Mouse (Mus musculus): ENCODE results near the gene Med19. TPM values are rescaled to one million over a fixed set of nuclear protein-coding genes. Genes with fewer than 3 reads are reported as not detected.
"Not testable (repeated sequence)": the region's sequence is repeated elsewhere in the genome, so short reads cannot be mapped to it uniquely, and the experiment has no call there.

The Med19 gene
- total RNA-seq, 2 experiments from 2014 or later, result 31.3 to 33.3 TPM

DNA sequence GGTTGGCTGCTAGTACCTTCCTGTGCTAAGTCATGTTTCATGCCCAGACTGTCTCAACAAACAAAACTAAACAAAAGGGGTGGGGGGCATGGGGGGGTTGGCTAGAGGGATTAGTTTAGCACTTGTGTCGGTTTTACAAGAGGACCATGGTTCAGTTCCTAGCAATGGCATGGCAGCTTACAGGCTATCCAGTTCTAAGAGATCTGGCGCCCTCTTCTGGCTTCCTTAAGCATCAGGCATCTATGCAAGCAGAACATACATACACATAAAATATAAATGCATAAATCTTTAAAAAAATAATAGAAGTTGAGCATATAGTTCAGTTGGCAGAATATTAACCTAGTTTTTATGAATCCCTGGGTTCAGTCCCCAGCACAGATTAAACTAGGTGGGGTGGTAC lies 15.3 kb upstream of the Med19 start:
- peak in 1 of 2 experiments; percentile 38 for DNase-seq (ENCODE audit: extremely low spot score in 1 of 2, low spot score in 1 of 2)

DNA sequence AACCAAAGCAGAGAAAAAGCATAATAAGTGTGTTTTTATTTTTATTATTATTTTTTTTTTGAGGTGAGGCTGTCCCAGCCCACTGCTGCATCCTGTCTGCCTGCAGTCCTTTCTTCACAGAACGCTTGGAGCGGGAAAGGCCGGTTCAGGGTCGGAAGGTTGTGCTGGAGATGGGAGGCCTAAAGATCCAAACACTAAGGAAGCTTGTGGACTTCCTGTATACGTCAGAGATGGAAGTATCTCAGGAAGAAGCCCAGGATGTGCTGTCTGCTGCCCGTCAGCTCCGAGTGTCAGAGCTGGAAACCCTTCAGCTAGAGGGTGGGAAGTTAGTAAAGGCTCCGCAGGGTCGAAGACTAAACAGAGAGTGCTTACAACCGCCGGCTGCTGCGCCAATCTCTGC lies 12.1 kb upstream of the Med19 start:
- no peak for DNase-seq (ENCODE audit: extremely low spot score in 1 of 2, low spot score in 1 of 2)

DNA sequence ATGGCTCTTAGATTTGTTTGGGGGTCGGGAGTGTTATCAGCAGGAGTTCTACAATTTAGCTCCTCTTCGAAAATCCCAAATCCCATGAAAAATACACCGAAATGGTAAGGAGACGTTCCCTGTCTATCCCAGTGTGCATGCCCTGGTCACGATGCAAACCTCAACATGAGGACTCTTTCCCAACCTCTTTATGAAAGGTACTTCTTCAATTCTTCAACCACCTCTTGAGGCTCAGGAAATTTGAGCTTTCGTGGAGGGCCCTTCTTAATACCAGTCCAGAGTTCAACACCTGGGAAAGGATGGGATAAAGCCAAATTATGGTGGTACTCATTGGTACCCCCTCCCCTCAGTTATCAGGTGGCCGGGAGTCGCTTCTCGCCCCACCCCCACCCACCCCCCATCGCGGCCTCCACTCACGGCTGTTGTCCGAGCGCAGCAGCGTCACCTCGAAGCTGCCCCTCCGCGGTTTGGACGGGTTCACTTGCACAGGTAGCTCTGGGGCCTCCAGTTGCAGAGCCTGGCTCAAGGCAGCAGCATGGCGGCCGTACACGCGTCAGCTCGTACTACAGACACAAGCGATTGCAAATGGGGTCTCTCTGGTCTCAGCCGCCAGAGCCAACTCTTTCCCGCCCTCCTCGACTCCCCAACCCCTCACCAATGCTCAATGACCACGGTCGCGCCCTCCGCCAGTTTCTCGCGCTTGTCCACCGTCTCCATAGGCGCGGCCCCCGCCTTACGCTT lies 8.2 kb upstream of the Med19 start:
- no peak for DNase-seq (ENCODE audit: extremely low spot score in 1 of 2, low spot score in 1 of 2)

DNA sequence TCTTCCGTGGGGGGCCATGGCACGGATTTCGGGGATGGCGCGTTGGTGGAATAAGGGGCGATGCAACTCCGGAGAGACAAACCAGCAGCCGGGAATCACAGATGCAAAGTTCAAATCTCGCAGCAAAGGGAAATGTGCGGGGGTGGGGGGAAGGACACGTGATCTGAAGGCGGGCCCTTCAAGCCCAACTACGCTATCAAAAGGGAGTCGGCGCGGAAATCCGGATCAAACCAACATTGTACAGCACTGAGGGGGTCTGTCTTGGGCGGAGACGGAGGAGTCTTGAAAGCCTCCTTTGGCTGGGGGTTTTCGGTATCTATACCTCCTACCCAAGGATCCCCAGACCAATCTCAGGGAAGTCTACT lies 7.7 kb upstream of the Med19 start, which contains the start of gene Selenoh:
Gene Selenoh, minus strand, starts transcription at position 202 of the 365 bp plus-strand sequence.
- DNase-seq (ENCODE audit: extremely low spot score in 1 of 2, low spot score in 1 of 2), result peak; percentile 69 to 77

DNA sequence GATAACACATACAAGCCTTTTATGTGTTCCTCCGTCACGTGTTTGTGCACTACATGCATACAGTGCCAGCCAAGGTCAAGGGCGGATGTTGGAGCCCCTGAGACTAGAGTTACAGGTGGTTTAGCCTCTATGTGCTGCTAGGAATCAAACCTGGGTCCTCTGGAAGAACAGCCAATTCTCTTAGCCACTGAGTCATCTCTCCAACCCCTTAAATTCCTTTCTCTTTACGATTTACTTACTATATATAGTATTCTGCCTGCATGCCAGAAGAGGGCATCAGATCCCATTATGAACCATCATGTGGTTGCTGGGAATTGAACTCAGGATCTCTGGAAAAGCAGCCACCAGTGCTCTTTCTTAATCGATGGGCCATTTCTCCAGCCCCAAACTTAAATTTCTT lies 6.7 kb upstream of the Med19 start:
- DNase-seq (ENCODE audit: extremely low spot score in 1 of 2, low spot score in 1 of 2), result not testable (repeated sequence)

DNA sequence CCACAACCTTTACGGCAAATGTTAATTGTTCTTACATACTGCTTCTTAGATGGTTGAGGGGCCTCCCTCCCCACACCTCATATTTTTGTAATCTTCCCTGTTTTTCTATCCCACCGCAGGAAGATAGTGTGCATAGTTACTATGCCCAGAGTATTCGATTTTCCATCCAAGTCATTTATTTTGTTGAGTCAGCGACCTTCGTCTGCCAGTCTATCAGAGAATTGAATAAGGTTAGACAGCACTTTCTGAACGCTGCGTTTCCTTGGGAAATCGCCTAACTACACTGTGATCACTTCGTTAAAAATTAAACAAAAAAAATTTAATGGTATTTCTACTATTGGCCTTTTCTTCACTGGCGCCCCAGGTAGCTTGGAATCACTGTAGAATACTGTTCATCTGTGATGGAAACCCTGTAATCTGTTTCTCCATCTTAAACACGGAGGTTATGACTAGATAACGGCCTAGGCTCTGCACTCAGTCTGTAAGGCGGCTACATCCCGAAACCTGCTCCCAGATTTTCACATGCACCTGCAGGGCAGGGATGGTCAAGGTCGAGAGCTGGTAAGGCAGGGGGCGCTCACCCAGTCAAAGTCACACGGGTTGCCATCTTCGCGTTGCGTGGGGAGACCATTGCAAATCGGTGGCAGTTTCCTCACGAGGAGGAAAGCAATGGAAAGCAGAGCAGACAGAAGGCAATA lies 783 bp upstream of the Med19 start:
- DNase-seq (ENCODE audit: extremely low spot score in 1 of 2, low spot score in 1 of 2), result no peak

DNA sequence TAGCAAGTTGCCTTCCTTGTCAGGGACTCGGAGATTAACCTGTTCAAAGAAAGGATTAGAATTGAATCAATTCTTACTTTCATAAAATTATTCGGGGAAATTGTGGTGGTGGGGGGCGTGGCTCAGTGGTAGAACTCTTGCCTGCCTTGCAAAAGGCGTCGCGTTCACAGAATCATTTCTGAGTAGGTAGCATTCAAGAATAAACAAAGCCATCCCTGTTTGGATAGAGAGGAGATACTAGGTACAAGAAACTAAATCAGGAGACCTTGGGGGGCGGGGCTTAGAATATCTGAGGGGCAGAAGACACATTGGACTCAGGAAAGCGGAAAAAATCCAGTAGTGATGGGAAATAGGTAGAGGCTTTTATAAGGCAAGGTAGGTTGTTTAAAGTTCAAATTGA lies 814 bp downstream of the Med19 start, which contains the start of gene Tmx2:
Gene Tmx2, minus strand, starts transcription at position 125 of the 400 bp plus-strand sequence.
- DNase-seq (ENCODE audit: extremely low spot score in 1 of 2, low spot score in 1 of 2), result no peak

DNA sequence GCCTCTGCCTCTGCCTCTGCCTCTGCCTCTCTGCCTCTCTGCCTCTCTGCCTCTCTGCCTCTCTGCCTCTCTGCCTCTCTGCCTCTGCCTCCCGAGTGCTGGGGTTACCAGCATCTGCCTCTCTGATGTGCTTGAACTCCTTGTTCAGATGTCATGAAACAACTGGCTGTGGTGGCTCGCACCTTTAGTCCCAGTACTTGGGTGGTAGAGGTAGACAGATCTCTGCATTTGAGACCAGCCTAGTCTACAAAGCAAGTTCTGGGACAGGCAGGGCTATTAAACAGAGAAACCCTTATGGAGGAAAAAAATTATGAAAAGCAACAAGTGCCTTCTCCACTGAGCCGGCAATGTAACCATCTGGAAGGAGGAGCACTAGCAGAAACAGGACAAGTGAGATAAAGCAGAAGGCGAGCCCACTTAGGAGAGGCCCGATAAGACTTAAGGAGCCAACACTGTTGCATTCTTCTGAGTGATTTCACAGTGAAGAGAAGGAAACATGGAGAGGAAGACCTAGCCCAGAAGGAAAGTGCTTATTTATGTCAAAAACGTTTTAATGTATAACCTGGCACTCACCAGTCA lies 4.5 kb downstream of the Med19 start:
- no peak for DNase-seq (ENCODE audit: extremely low spot score in 1 of 2, low spot score in 1 of 2)

DNA sequence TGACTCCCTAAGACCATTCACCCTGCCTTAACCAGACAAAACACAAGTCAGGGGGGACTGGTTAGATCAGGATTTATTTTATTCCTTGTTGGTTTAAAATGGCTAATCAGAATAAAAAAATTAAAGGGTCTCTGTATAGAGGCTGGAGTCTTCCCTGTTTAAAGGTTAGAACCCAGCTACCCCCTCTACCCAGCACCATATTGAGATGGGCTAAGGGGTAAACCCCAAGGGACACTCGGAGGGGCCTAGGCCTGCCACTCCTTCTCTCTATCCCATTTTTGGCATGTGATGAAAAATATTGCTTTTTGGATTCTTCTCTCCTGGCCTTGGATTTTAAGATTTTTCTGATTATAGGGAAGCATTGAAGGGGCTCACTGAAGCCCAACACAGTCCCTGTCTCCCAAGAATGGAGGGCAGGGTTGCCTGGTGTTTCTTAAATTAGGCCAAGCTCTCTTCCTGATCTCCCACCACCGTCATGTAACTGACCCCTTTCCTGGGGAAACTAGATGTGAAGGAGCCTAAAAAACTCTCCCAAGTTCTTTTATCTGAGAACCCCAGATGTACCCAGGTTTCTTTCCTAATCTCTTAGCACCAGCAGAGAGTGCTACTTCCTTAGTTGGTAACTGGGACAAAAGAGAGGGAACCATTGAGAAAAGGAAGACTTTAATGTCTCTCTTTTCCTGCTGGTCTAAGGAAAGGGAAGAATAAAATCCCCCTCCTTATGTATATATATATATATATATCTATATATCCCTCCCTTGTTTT lies 10.1 kb downstream of the Med19 start:
- no peak for DNase-seq (ENCODE audit: extremely low spot score in 1 of 2, low spot score in 1 of 2)

DNA sequence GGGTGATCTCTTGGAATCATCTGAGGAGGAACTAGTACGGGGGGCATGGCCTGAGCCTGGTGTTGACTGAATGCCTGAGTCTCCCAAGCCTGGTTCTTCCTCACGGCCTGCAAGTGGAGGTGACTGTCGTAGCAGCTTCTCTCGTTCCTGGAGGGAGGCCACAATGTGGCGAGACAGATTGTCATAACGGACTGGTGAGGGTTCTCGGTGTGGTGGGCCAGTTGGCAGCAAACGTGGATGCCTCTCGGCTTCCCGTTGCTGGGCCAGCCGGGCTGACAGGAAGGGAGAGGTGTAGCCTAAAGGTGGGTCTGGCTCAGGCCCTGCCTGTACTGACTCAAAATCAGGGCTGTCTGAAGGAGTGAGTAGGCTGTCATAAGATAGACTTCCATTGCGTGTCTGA lies 11.8 kb downstream of the Med19 start:
- DNase-seq (ENCODE audit: extremely low spot score in 1 of 2, low spot score in 1 of 2), result no peak

DNA sequence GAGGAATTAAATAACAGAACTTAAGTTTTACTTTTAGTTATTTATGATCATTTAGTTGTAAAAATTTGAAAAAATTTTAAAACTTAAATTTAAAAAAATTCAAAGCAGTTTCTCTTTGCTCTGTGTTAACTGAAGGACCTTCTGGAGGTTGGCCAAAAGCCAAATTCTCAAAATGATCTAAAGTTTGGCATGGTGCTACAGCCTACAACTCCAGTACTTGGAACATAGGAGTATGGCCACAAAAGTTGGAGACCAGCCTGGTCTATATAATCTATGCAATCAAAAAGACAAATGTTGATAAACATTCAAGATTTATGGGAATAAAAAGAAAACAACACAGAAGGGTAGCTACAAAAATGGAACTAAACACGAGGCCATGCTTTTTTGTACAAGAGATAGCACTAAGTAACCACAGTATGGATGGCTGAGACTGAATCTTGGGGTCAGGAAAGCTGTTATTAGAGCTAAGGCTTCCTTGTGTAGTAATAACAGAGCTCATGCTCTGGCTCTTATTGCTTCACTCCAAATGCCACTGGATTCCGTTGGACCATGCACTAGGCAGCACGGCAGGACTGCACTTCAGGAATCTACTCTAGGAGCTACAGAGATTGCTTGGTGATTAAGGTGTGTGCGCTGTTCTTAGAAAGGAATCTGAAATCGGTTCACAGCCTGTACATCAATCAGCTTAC lies 16.9 kb downstream of the Med19 start:
- no peak for DNase-seq (ENCODE audit: extremely low spot score in 1 of 2, low spot score in 1 of 2)

DNA sequence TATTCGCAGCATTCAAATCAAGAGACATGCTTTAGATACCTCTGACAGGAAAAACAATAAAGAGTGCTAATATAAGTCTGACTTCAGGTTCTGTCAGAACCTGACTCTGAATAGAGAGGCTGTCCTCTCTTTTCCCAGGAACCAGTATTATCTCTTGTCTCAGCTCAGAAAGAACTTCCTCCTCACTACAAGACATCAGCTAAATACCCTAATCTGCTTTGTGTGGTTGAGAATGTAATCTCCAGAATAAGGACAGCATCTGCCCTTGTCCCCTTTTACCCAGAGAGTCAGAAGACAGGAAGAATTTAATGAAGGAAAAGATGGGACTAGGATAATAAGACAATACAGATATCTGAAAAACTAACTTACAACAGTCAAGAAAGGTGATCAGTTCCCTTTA lies 25.3 kb downstream of the Med19 start:
- no peak for DNase-seq (ENCODE audit: extremely low spot score in 1 of 2, low spot score in 1 of 2)

DNA sequence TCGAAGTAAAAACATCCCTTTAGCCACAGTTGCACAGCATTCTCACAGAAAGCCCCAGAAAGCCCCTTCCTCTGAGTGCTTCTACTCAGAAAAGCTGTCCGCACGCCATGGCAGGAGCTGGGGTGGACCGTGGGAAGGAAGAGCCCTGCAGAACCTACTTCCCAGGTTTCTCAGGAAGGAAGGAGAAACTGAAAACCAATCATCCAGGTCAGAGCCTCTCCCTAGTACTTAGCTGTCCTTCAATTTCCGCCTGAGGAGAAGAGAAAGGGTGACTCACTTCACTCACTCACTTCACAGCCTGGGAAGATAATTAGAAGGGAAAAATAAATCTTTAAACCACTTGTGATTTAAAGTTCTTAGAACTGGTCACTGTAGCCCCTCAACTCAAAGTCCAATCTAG lies 26.1 kb downstream of the Med19 start:
- DNase-seq (ENCODE audit: extremely low spot score in 1 of 2, low spot score in 1 of 2), result no peak

DNA sequence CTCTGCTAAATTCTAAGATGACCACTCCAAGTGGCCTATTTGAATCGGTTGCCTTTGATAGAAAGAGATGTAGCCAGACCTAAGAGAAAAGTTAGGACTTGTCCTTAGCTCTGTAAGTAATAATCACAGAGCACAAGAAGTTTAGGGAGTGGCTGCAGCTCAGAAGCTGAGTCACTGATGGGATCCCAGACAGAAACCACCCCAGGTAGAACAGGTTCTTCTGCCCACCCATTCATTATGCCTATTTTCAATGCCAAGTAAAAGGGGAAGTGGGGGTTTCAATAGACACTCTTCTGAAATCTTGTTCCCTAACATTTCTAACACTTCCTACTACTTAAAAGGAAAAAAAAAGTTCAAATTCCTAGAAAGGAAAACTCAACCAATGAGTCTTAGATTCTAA lies 27.1 kb downstream of the Med19 start:
- DNase-seq (ENCODE audit: extremely low spot score in 1 of 2, low spot score in 1 of 2), result no peak

DNA sequence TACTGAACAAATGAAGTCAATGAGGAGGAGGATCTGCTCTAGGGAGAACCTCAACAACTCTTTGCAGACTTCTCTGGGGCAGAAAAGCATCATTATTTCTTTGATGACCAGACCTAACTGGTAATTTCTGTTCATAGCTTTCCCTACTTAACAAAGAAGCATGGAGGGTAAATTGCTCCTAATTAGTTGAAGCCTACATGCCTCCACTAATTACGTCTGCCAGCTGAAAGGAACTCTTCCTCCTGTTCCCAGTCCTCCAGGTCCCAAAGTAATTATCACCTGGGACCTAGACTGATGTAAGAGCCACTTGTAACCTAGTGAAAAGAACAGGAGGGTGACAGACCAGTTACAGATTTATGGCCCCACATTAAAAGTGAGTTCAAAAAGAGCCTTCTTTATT lies 29.3 kb downstream of the Med19 start:
- DNase-seq (ENCODE audit: extremely low spot score in 1 of 2, low spot score in 1 of 2), result no peak

DNA sequence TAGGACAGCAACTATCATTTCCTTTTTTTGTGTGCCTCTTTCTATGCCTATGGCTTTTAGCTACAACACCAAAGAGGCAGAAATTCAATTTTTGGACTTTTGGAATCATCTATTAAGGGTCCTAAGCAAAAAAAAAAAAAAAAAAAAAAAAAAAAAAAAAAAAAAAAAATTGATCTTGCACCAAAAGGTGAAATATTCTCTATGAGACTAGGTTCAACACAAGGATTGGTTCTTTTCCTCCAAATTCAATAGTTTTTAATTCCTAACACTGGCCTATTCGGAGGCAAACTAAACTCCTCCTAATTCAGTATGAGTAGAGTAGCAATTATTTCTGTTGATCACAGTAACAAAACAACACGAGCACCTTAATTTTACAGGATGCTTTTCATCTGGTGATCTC lies 33.7 kb downstream of the Med19 start:
- no peak for DNase-seq (ENCODE audit: extremely low spot score in 1 of 2, low spot score in 1 of 2)

DNA sequence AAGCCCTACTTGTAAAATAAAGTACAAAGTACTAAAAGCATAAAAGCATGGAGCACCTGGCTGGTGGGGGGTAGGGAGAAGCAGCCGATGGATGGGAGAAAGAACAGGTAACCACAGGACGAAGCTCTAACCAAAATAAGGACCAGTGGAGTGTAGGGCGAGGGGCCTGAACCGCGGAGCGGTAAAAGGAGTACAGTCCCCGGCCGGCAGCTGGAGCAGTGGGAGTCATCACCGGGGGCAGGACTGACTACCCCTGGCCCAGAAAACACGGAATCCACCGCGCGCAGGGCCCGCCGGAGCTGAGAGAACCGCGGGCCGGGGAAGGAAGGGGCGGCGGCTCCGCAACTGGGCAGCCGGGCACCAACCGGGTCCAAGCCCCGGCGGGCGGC lies 36.2 kb downstream of the Med19 start:
- no peak for DNase-seq (ENCODE audit: extremely low spot score in 1 of 2, low spot score in 1 of 2)

DNA sequence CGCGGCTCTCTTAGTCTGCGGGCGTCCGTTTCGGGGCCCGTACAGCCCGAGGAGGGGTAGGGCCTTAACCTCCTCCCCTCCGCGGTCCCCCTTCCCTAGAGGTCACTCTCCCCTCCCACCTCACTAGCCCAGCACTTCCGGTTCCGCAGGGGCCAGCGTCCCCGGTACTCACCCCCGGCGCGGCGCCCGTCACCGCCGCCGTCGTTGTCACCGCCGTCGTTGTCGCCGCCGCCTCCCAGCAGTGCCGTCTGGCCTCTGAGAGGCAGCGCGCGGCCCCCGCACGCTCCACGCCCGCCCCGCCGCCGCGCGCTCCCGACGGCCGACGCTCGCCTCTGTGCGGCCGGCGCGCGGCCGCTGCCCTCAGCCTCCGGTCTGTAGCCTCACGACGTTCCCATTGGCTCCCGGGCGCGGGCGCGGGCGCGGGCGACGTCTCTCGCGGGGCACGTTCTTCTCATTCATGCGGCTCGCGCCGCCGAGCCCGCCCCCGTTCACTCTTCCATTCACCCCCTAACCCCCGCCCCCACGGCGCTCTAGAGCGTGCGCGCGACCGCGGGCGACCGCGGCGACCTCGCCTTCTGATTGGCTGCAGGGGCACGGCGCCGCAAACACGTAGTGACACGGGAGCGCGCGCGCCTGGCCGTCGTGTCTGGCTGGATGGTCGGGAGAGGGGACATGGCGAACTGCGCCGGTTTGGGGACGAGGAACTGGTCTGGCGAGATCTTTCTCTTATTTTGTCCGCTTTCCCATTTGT lies 36.8 kb downstream of the Med19 start, which contains the start of gene Zdhhc5:
Gene Zdhhc5, minus strand, starts transcription at position 370 of the 751 bp plus-strand sequence.
- peak; percentile 93 to 98 for DNase-seq (ENCODE audit: extremely low spot score in 1 of 2, low spot score in 1 of 2)

DNA sequence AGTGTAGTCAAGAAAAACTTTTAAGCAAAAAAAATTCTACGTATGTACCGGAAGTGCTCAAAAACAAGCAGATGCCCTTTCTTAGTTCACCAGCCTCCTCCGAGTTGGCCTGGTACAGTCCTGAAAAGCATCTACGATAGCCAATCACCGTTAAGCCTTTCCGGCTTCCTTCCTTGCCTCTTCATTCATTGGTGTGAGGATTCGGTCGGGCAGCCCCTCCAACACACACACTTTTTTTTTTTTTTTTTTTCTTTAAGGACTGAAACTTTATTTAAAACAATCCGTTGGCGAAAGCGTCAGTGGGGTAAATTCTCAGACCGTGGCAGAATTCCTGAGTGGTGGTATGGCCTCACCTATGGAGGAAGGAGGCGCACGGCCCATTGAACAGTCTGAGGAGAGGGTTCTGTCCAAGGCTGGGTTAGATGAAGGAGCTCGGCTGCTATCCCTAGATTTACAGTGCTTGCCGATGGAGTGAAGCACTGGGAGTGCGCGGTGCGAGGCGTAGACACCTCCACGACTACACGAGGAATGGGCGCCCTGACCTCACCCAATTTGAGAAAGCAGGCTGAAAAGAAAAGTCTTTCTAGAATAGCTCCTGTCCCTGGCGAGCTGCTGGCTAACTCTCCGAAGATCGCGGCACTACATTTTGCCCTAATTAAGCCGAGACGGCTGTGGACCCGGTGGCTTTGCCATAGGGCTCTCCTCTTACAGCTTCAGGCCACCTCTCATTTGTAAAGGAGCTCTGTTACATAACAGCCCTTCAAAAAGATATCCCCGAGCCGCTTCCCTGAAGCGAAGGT lies 37.6 kb downstream of the Med19 start:
- DNase-seq (ENCODE audit: extremely low spot score in 1 of 2, low spot score in 1 of 2), result peak; percentile 45 to 63

Data from layer of hippocampus, postnatal 25 days (tissue).